Mouse (Mus musculus): ENCODE results near the gene Msi1.
"Not testable (repeated sequence)": the region's sequence is repeated elsewhere in the genome, so short reads cannot be mapped to it uniquely, and the experiment has no call there.

Msi1 gene

DNA sequence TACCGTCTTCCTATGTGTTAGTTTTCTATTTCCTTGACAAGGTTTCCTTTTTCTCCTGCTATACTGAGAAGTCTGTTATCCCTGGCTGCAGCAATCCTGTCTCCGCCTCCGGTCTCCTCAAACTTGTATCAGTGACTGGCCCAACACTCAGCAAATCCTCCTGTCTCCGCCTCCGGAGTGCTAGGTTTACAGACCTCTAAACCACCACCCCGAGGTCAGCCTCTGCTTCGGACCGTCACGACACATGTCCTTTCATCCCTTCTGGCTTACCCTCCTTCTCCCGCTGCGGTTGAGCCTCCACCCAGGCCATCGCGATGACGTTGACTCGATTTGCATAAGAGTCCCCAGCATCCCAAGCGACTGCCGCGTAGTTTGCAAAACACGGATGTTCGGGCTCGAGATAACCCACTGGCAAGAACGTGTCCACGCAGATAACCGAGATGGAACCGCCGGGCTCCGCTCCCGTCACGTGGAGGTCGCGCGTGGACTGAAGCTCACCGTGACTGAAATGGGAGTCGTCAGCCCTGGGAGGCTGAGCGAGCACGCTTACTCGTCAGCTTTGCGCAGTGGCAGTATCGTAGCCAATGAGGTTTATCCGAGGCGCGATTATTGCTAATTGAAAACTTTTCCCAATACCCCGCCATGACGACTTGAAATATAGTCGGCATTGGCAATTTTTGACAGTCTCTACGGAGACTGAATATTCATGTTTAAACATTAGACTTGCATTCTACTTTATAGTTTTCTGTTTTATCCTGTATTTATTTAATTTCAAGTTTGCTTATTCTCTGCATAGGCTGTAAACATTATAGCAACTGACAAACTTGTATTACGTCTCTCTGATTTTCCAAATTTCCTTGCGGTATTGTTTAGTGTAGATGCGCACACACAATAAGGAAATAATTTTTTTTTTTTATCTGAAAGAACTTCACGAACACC is 60.6 kb downstream of the Msi1 start:
- DNase-seq (ENCODE audit: low read depth) = peak; percentile 98

DNA sequence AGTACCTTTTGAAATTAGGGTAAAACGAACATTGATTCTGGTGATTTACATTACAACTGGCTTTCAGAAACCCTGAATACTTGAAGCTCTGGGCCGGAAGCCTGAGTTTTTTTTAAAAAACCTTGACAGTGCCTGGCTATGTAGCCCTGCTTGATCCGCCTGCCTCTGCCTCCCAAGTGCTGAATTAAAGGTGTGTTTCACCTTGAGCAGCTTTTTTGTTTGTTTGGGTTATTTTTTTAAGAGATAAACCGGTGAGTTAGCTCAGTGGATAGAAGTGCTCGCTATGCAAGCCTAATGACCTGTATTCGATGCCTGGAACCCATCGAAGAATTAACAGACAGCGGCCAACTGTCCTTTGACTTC is 61.2 kb downstream of the Msi1 start:
- no peak for DNase-seq (ENCODE audit: low read depth)

GRCm38 (mm10) chr5:115491076-115491475 is 61.7 kb downstream of the Msi1 start:
- DNase-seq (ENCODE audit: low read depth) = peak; percentile 43

- DNase-seq (ENCODE audit: low read depth) = peak; percentile 89
Measured at GRCm38 (mm10) chr5:115491771-115492322, 62.4 kb downstream of the Msi1 start.

- peak; percentile 90 for DNase-seq (ENCODE audit: low read depth)
Measured at GRCm38 (mm10) chr5:115492711-115493335, 63.4 kb downstream of the Msi1 start.

DNA sequence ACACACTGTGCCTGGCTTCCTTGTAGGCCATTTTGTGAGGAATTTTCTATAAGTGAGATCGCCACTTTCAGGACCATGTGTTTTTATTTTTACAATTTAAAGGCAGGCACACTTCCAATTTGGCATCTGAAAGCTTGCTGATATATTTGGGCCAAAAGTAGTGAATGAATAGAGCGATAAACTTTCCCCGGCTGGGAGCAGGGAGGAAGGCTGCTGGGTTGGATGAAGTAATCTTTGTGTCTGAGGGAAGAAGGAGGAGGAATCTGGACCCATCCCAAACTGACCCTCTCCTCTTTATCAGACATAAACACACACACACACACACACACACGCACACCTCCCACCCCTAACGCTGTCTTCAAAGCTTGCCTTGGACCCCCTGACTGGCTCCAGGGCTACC is 64.0 kb downstream of the Msi1 start:
- no peak for DNase-seq (ENCODE audit: low read depth)

DNA sequence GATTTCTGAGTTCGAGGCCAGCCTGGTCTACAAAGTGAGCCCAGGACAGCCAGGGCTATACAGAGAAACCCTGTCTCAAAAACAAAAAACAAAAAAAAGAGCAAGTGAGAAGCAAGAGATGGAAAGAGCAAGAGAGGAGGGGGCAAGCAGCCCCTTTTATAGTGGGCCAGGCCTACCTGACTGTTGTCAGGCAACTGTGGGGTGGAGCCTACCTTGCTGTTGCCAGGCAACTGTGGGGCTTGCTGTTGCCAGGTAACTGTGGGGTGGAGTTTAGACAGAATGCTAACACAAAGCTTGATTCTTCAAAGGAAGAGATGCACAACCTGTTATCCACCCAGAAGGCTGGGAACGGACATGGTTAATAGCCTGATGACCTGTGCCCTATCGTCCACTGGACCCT is 66.2 kb downstream of the Msi1 start:
- DNase-seq (ENCODE audit: low read depth) = not testable (repeated sequence)

DNA sequence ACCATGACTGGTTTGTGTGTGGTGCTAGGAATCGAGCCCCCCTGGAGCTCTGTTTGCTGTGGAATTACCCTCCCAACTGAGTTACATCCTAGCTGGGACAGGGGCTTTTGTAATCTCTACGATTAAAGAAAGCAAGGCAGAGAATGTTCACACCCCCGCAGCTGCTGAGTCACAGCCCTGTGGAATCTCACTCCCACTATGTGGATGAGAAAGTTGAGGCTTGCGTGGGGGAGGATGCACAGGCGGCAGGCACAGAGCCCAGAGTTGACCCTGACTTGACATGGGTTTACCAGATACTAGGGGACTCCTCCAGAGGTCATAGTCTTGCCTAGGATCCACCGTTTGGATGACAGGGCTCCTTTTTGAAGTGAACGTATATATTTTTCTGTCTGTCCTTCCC is 67.6 kb downstream of the Msi1 start:
- DNase-seq (ENCODE audit: low read depth) = no peak

DNA sequence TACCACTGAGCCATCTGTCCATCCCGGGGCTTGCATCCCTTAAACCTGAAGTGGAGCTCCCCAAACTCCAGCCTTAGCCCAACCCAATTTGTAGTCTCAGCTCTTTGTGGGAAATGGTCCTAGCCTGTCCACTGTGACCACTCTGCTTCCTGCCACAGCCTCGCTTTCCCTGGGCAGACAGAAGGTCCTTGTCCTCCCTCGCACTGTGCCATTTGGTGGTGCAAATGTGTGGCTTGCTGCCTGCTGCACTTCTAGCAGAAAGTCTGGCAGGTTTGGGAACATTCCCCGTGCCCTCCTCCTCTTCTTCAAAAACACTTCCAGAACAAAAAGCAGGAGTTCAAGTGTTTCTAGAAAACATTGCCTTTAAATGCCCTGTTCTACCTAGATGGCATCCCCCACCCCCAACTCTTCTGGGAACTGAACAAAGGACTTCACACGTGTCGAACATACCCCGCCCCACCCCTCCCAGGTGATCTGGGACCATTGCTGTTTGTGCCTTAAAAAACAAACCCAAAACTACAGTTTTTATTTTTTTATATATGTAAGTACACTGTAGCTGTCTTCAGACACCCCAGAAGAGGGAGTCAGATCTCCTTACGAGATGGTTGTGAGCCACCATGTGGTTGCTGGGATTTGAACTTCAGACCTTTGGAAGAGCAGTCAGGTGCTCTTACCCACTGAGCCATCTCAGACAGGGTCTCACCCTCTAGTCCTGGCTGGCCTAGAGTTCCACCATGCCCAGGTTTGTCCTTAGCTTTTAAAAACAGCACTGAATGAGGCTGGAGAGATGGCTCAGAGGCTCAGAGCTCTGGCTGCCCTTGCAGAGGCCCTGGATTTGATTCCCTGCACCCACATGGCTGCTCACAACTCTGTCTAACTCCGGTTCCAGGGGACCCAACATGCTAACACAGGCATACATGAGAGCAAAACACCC is 69.2 kb downstream of the Msi1 start:
- DNase-seq (ENCODE audit: low read depth) = no peak

DNA sequence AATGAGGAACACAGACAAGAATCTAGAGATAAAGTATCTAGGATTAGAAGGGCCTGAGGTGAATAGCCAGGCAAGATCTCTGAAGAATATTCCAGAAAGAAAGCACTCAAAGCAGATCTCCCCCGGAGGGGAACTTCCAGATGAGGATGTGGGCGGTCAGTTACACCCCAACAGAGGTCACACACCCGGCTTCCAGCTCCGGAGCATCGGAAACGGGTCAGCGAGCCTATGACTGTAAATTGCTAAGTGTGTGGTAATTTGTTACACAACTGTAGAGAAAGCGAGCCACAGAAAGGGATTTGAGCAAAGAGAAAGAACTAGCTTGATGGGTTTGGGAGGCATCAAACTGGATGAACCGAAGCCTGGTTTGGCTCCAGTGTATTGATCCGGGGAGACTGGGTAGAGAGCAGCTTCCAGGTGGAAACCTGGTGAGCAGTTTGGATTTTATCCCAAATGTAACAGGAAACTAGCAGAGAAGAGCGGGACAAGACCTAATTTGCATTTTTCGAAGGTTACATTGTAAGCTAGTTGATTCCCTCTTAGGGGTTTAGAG is 71.1 kb downstream of the Msi1 start:
- DNase-seq (ENCODE audit: low read depth) = peak; percentile 88

DNA sequence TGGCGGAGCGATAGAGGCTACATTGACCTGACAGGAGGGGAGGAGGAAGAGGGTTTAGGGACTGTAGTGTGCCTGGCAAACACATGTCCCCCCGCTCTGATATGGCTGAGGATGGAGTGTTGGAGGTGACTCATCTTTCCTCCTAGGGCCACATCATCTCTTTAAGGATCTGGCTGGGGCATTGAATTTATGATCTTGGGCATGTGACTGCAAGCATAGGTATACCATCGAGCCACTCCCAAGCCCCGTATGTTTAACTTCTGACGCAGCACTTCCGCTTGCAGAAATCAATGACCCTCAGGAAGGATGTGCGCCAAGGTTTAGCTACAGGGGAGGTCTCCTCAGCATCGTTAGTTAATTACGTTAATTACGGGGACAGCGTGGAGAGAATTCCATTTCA is 73.6 kb downstream of the Msi1 start:
- peak; percentile 91 for DNase-seq (ENCODE audit: low read depth)

Measured in 416B (cell line).